Mouse (Mus musculus) liver, embryonic 11.5 days (tissue): Measurements from ENCODE around the gene Ptgir. TPM values are rescaled to one million over a fixed set of nuclear protein-coding genes. Genes with fewer than 3 reads are reported as not detected.

ENCODE experiments used
- ATAC-seq: fragments of 200-750 bp; cut with Nextera tagmentation; replicated peaks from 2 replicates; pipeline ENCODE4 v1.8.0; 2017; ENCODE audit warnings: moderate number of reproducible peaks, mild to moderate bottlenecking, moderate TSS enrichment, moderate library complexity; ENCODE audit not compliant: low FRiP score
- DNase-seq: peaks from one replicate; pipeline ENCODE4 v3.0.0-alpha.2; 2017; ENCODE audit warnings: low spot score
- H3K27ac ChIP-seq: fragments of 300-500 bp; sonication (generic); 2 replicates; pipeline ENCODE4 v1.5.1; 2014; ENCODE audit warnings: mild to moderate bottlenecking, low read depth, low read length, control low read depth
- H3K27me3 ChIP-seq: fragments of 300-500 bp; sonication (generic); replicated peaks from 2 replicates; pipeline ENCODE4 v1.6.1; 2014; ENCODE audit warnings: low read length, mixed read lengths; ENCODE audit not compliant: control insufficient read depth, insufficient read depth
- H3K36me3 ChIP-seq: fragments of 300-500 bp; sonication (generic); 2 replicates; pipeline ENCODE4 v1.6.1; 2014; ENCODE audit warnings: mild to moderate bottlenecking, low read length, moderate library complexity, mixed read lengths; ENCODE audit not compliant: control insufficient read depth, insufficient read depth
- H3K4me1 ChIP-seq: fragments of 300-500 bp; sonication (generic); replicated peaks from 2 replicates; pipeline ENCODE4 v1.6.1; 2014; ENCODE audit warnings: low read length, mixed read lengths; ENCODE audit not compliant: control insufficient read depth, insufficient read depth
- H3K4me2 ChIP-seq: fragments of 300-500 bp; sonication (generic); 2 replicates; pipeline ENCODE4 v1.6.1; 2014; ENCODE audit warnings: mild to moderate bottlenecking, control low read depth, moderate library complexity
- H3K4me3 ChIP-seq: fragments of 300-500 bp; sonication (generic); 2 replicates; pipeline ENCODE4 v1.5.1; 2014; ENCODE audit warnings: low read depth, low read length, control low read depth
- H3K9ac ChIP-seq: fragments of 300-500 bp; sonication (generic); 2 replicates; pipeline ENCODE4 v1.6.1; 2014; ENCODE audit warnings: low read depth, low read length, control low read depth
- H3K9me3 ChIP-seq: fragments of 300-500 bp; sonication (generic); 2 replicates; pipeline ENCODE4 v1.6.1; 2016; ENCODE audit warnings: low read length, inconsistent platforms, mixed read lengths; ENCODE audit not compliant: control insufficient read depth
- WGBS: fragments of 180-500 bp; shearing (Covaris S2); extraction: QIAGEN DNeasy Blood & Tissue Kit; methylation state at CpG from one replicate; pipeline ENCODE4 v1.1.7; 2014; 5-methylcytosine and 5-hydroxymethylcytosine counted together
- polyA plus RNA-seq: library from polyadenylated mRNA; unstranded; fragments of >200 nt; fragmentation: Nextera tagmentation; extraction: Ambion mirVana; gene quantifications from 2 replicates; pipeline ENCODE4 v1.2.1, GENCODE M21; 2014

The Ptgir gene
- polyA plus RNA-seq, 1 experiment from 2014 or later: 1.3 TPM

GRCm38 (mm10) chr7:16907842-16908241, 1.6 kb downstream of the Ptgir start:
- no peaks in the 10 kb centered on the region for H3K36me3 ChIP-seq
- no peak overlapping the region; the same call in 1 of the 2 replicates for H3K4me3 ChIP-seq
- no peak for ATAC-seq
- no peak overlapping the region for H3K27ac ChIP-seq
- H3K27me3 ChIP-seq: peaks cover 9% of the 10 kb centered on the region
- no peak for DNase-seq
- H3K9me3 ChIP-seq: no peaks in the 10 kb centered on the region
- H3K4me2 ChIP-seq: peak overlapping the region; percentile 8; the same call in 1 of the 2 replicates
- 28% methylated on average over 7 of the region's 7 CpGs for WGBS
- H3K9ac ChIP-seq: no peak overlapping the region
- peaks cover 46% of the 10 kb centered on the region for H3K4me1 ChIP-seq

- DNase-seq (no peak), ATAC-seq (no peak)
- Histone ChIP-seq H3K9me3 (no peaks in the 10 kb centered on the region), H3K4me3 (no peak overlapping the region; the same call in 1 of the 2 replicates), H3K27me3 (peaks cover 9% of the 10 kb centered on the region), H3K36me3 (no peaks in the 10 kb centered on the region), H3K9ac (no peak overlapping the region), H3K4me2 (peak overlapping the region; percentile 8; the same call in 1 of the 2 replicates), H3K27ac (no peak overlapping the region), H3K4me1 (peaks cover 46% of the 10 kb centered on the region)
- WGBS: 19% methylated on average over 11 of the region's 11 CpGs
These were observed 2.1 kb downstream of the Ptgir start for GRCm38 (mm10) chr7:16908367-16908766.

GRCm38 (mm10) chr7:16908859-16909258, 2.6 kb downstream of the Ptgir start:
- 50% methylated on average over 11 of the region's 11 CpGs for WGBS
- DNase-seq: no peak
- peaks cover 41% of the 10 kb centered on the region for H3K4me1 ChIP-seq
- no peak overlapping the region for H3K27ac ChIP-seq
- H3K4me2 ChIP-seq: peak overlapping the region; percentile 3
- H3K36me3 ChIP-seq: no peaks in the 10 kb centered on the region
- no peak overlapping the region for H3K4me3 ChIP-seq
- no peak overlapping the region for H3K9ac ChIP-seq
- peaks cover 9% of the 10 kb centered on the region for H3K27me3 ChIP-seq
- no peak for ATAC-seq
- no peaks in the 10 kb centered on the region for H3K9me3 ChIP-seq

GRCm38 (mm10) chr7:16909909-16910308, 3.6 kb downstream of the Ptgir start:
- Histone ChIP-seq H3K4me2 (no peak overlapping the region), H3K4me3 (no peak overlapping the region), H3K9me3 (no peaks in the 10 kb centered on the region), H3K9ac (no peak overlapping the region), H3K4me1 (peaks cover 34% of the 10 kb centered on the region), H3K27me3 (peaks cover 9% of the 10 kb centered on the region), H3K27ac (no peak overlapping the region), H3K36me3 (peaks cover 3% of the 10 kb centered on the region; the same call in 1 of the 2 replicates)
- ATAC-seq: no peak
- no peak for DNase-seq
- WGBS: 29% methylated on average over 10 of the region's 10 CpGs

GRCm38 (mm10) chr7:16911904-16912303, 5.6 kb downstream of the Ptgir start:
- Histone ChIP-seq H3K4me3 (no peak overlapping the region), H3K27me3 (peaks cover 9% of the 10 kb centered on the region), H3K9ac (no peak overlapping the region), H3K9me3 (no peaks in the 10 kb centered on the region), H3K36me3 (peaks cover 14% of the 10 kb centered on the region), H3K27ac (no peak overlapping the region), H3K4me1 (peaks cover 16% of the 10 kb centered on the region; the same call in 1 of the 2 replicates), H3K4me2 (no peak overlapping the region)
- ATAC-seq (no peak), DNase-seq (no peak)
- WGBS: 83% methylated on average over 3 of the region's 3 CpGs

- WGBS: 81% methylated on average over 6 of the region's 6 CpGs
- Histone ChIP-seq H3K9me3 (no peaks in the 10 kb centered on the region), H3K4me2 (no peak overlapping the region), H3K27me3 (peaks cover 5% of the 10 kb centered on the region; the same call in 1 of the 2 replicates), H3K36me3 (peaks cover 19% of the 10 kb centered on the region), H3K4me3 (no peak overlapping the region), H3K4me1 (peaks cover 14% of the 10 kb centered on the region; the same call in 1 of the 2 replicates), H3K27ac (no peak overlapping the region), H3K9ac (no peak overlapping the region)
- ATAC-seq (no peak), DNase-seq (no peak)
These were observed 6.1 kb downstream of the Ptgir start for GRCm38 (mm10) chr7:16912360-16912759.

GRCm38 (mm10) chr7:16913806-16914452, 7.6 kb downstream of the Ptgir start:
- H3K4me3 ChIP-seq: no peak overlapping the region
- H3K27me3 ChIP-seq: no peaks in the 10 kb centered on the region
- H3K4me1 ChIP-seq: peaks cover 9% of the 10 kb centered on the region; the same call in 1 of the 2 replicates
- no peak overlapping the region for H3K9ac ChIP-seq
- 32% methylated on average over 10 of the region's 10 CpGs for WGBS
- ATAC-seq (peak; percentile 68), DNase-seq (no peak)
- H3K27ac ChIP-seq: no peak overlapping the region
- H3K9me3 ChIP-seq: no peaks in the 10 kb centered on the region
- H3K4me2 ChIP-seq: no peak overlapping the region
- peaks cover 32% of the 10 kb centered on the region for H3K36me3 ChIP-seq

GRCm38 (mm10) chr7:16914453-16915343, 8.4 kb downstream of the Ptgir start:
- H3K9me3 ChIP-seq: no peaks in the 10 kb centered on the region
- no peak overlapping the region for H3K4me2 ChIP-seq
- DNase-seq (no peak), ATAC-seq (no peak)
- H3K36me3 ChIP-seq: peaks cover 37% of the 10 kb centered on the region
- no peak overlapping the region for H3K9ac ChIP-seq
- no peak overlapping the region for H3K4me3 ChIP-seq
- no peaks in the 10 kb centered on the region for H3K27me3 ChIP-seq
- WGBS: 85% methylated on average over 18 of the region's 18 CpGs
- peaks cover 12% of the 10 kb centered on the region for H3K4me1 ChIP-seq
- H3K27ac ChIP-seq: no peak overlapping the region
